Mouse (Mus musculus) thymus, adult 2 months (tissue): ENCODE measurements around the gene Cdk17. TPM values are rescaled to one million over a fixed set of nuclear protein-coding genes. Genes with fewer than 3 reads are reported as not detected.

Experiments used
- DNase-seq: peaks from one replicate; pipeline ENCODE4 v3.0.0; 2021
- H3K27ac ChIP-seq: fragments of 200-500 bp; 2 replicates; pipeline ENCODE4 v1.5.1; 2012; ENCODE audit warnings: low read length, control low read depth; ENCODE audit not compliant: control insufficient read depth, insufficient read depth
- H3K27me3 ChIP-seq: fragments of 200-500 bp; 2 replicates; pipeline ENCODE4 v1.6.1; 2012; ENCODE audit warnings: mild to moderate bottlenecking, low read length, moderate library complexity, mixed read lengths; ENCODE audit not compliant: control insufficient read depth, insufficient read depth
- H3K36me3 ChIP-seq: fragments of 200-500 bp; 2 replicates; pipeline ENCODE4 v1.6.1; 2012; ENCODE audit warnings: mild to moderate bottlenecking, low read length, moderate library complexity; ENCODE audit not compliant: control insufficient read depth, insufficient read depth
- H3K4me1 ChIP-seq: fragments of 200-500 bp; replicated peaks from 2 replicates; pipeline ENCODE4 v1.6.1; 2012; ENCODE audit warnings: low read length; ENCODE audit not compliant: control insufficient read depth, insufficient read depth
- H3K4me3 ChIP-seq: fragments of 200-500 bp; 2 replicates; pipeline ENCODE4 v1.5.1; 2012; ENCODE audit warnings: mild to moderate bottlenecking, low read length, control low read depth, moderate library complexity; ENCODE audit not compliant: control insufficient read depth, insufficient read depth
- CTCF ChIP-seq: fragments of 200-500 bp; IDR thresholded peaks from 2 replicates; pipeline ENCODE4 v1.5.1; 2012; ENCODE audit warnings: mild to moderate bottlenecking, control low read depth, low read length, moderate library complexity, borderline replicate concordance; ENCODE audit not compliant: control insufficient read depth, poor library complexity, insufficient read depth; ENCODE audit errors: extremely low read depth
- POLR2A ChIP-seq: fragments of 200-500 bp; IDR thresholded peaks from 2 replicates; pipeline ENCODE4 v1.6.1; 2012; ENCODE audit warnings: mild to moderate bottlenecking, low read length, control low read depth, moderate library complexity; ENCODE audit not compliant: control insufficient read depth, poor library complexity, insufficient read depth; ENCODE audit errors: extremely low read depth
- WGBS: fragments of 180-500 bp; shearing (Covaris S2); methylation state at CpG from one replicate; pipeline ENCODE4 v1.1.7; 2018; 5-methylcytosine and 5-hydroxymethylcytosine counted together
- polyA plus RNA-seq: library from polyadenylated mRNA; depleted of rRNA; stranded (reverse); fragments of >200 nt; gene quantifications from 2 replicates; pipeline ENCODE4 v1.2.3, GENCODE M21; 2012

Cdk17 gene
- polyA plus RNA-seq, 1 experiment = 79.5 TPM

GRCm38 (mm10) chr10:93159651-93160496, 801 bp upstream of the Cdk17 start:
- peaks cover 8% of the 10 kb centered on the region for H3K4me1 ChIP-seq
- DNase-seq = no peak
- TF ChIP-seq POLR2A (no peak), CTCF (no peak)
- WGBS = 26% methylated on average over 17 of the region's 17 CpGs
- peak overlapping the region; percentile 16 for H3K27ac ChIP-seq
- peak overlapping the region; percentile 19 for H3K4me3 ChIP-seq
- H3K27me3 ChIP-seq = no peaks in the 10 kb centered on the region
- no peaks in the 10 kb centered on the region for H3K36me3 ChIP-seq

DNA sequence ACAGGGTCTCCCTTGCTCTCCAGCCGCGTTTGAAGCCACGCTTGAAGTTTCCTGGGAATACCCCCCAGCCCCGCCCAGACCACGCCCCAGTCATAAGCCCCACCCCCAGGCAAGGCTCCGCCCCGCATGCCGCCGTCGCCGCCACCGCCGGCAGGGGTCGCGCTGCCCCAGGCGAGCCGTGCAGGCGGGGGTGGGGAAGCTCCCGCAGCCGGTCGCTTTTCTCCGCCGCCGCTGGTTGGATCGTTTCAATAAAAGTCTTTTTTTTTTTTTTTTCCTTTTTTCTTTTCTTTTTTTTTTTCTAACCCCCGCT, 223 bp upstream of the Cdk17 start:
- peak overlapping the region; percentile 93 for H3K27ac ChIP-seq
- peaks cover 8% of the 10 kb centered on the region for H3K4me1 ChIP-seq
- H3K36me3 ChIP-seq = no peaks in the 10 kb centered on the region
- TF ChIP-seq POLR2A = no peak
- peak; percentile 97 for TF ChIP-seq CTCF
- H3K4me3 ChIP-seq = peak overlapping the region; percentile 97
- no peaks in the 10 kb centered on the region for H3K27me3 ChIP-seq
- WGBS = under 1% methylated on average over 26 of the region's 26 CpGs
- peak; percentile 78 for DNase-seq

DNA sequence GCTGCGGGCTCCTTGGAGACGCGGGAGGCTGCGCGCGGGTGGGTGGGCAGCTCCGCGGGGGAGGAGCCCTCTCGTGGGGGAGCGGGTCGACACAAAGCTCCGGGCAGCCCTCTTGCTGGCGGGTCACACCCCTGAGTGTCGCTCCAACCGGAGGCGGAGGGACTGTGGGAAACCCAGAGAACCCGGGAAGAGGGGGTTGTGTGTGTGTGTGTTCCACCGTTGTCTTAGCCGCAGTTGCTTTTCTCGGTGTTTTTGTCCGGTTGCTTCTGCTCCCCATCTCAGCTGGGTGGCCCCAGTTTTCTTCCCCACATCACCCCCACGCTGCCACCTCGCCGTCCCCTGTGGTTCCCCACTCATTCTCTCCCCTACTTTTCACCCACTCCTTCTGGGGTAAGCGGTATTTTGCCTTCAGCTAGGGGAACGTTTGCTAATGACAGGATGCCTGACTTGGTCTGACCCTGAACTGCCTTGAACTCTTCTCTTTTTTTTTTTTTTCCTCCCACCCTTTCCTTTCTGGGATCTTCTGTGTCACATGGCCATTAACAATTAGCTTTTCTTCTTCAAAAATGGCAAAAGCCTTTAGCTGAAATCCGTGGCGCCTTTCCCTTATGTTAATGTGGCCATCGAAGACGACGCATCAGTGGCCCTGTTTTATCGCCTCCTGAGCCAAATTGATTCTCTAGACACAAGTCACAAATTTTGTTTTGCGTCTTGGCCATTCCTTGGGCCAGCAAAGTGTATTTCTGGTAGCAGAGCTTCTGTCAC, 1.0 kb downstream of the Cdk17 start:
- Histone ChIP-seq H3K27ac (peak overlapping the region; percentile 93), H3K4me1 (peaks cover 12% of the 10 kb centered on the region), H3K4me3 (peak overlapping the region; percentile 97), H3K36me3 (no peaks in the 10 kb centered on the region), H3K27me3 (no peaks in the 10 kb centered on the region)
- TF ChIP-seq CTCF (no peak), POLR2A (no peak; the same call in 1 of the 2 replicates)
- DNase-seq = no peak
- under 1% methylated on average over 33 of the region's 33 CpGs for WGBS

GRCm38 (mm10) chr10:93162276-93162971, 1.7 kb downstream of the Cdk17 start:
- Histone ChIP-seq H3K4me3 (peak overlapping the region; percentile 97), H3K36me3 (no peaks in the 10 kb centered on the region), H3K27me3 (no peaks in the 10 kb centered on the region), H3K27ac (peak overlapping the region; percentile 93), H3K4me1 (peaks cover 15% of the 10 kb centered on the region)
- WGBS = 8% methylated on average over 11 of the region's 11 CpGs
- TF ChIP-seq POLR2A = no peak
- no peak for TF ChIP-seq CTCF
- DNase-seq = no peak

DNA sequence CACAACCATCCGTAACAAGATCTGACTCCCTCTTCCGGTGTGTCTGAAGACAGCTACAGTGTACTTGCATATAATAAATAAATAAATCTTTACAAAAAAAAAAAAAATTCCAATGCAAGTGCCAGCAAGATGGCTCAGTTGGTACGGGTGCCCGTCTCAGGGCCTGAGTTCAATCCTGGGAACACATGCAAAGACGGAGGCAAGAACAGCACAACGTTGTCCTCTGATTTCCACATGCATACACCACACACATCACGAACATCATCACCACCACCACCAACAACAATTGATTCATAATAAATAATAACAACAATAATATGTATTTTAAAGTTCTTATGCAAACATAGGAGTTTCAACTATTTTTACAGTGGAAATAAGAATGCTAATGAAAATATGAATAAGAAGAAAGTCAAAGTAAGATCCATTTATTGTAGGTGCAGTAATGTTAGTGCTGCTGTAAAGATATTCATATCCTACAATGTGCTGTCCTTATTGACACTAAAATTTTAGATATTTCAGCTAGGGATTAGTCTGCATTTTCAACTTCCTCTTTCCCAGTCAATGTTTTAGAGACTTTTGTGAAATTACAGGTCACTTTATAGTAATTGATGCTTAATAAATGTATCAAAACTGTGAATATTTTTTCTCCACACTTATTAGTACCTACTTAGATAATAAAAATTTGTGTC, 2.4 kb downstream of the Cdk17 start:
- H3K36me3 ChIP-seq = no peaks in the 10 kb centered on the region
- TF ChIP-seq POLR2A (no peak), CTCF (no peak)
- no peak overlapping the region for H3K27ac ChIP-seq
- WGBS = 37% methylated on average over 7 of the region's 7 CpGs
- H3K27me3 ChIP-seq = no peaks in the 10 kb centered on the region
- H3K4me1 ChIP-seq = peaks cover 15% of the 10 kb centered on the region
- peak overlapping the region; percentile 28 for H3K4me3 ChIP-seq
- DNase-seq = no peak

GRCm38 (mm10) chr10:93163711-93164488, 3.2 kb downstream of the Cdk17 start:
- Histone ChIP-seq H3K27ac (peak overlapping the region; percentile 54; the same call in 1 of the 2 replicates), H3K27me3 (no peaks in the 10 kb centered on the region), H3K4me3 (no peak overlapping the region), H3K4me1 (peaks cover 13% of the 10 kb centered on the region), H3K36me3 (no peaks in the 10 kb centered on the region)
- WGBS = 52% methylated on average over 6 of the region's 6 CpGs
- DNase-seq = no peak
- TF ChIP-seq CTCF = no peak
- no peak for TF ChIP-seq POLR2A
